Mouse (Mus musculus) cortical plate, adult 2 months (tissue): ENCODE measurements around the gene Mrpl1. TPM values are rescaled to one million over a fixed set of nuclear protein-coding genes. Genes with fewer than 3 reads are reported as not detected.

Source experiments
- H3K27ac ChIP-seq: fragments of 200-500 bp; 2 replicates; pipeline ENCODE4 v1.5.1; 2012; ENCODE audit warnings: low read length, control low read depth, inconsistent platforms; ENCODE audit not compliant: insufficient read depth
- H3K4me1 ChIP-seq: fragments of 200-500 bp; 2 replicates; pipeline ENCODE4 v1.6.1; 2011; ENCODE audit warnings: low read length; ENCODE audit not compliant: control insufficient read depth, insufficient read depth
- H3K4me3 ChIP-seq: fragments of 200-500 bp; 2 replicates; pipeline ENCODE4 v1.5.1; 2011; ENCODE audit warnings: mild to moderate bottlenecking, low read length, control low read depth; ENCODE audit not compliant: insufficient read depth
- CTCF ChIP-seq: fragments of 200-500 bp; IDR thresholded peaks from 2 replicates; pipeline ENCODE4 v1.5.1; 2011; ENCODE audit warnings: mild to moderate bottlenecking, control low read depth, low read length; ENCODE audit not compliant: insufficient read depth; ENCODE audit errors: extremely low read depth
- POLR2A ChIP-seq: fragments of 200-500 bp; IDR thresholded peaks from 2 replicates; pipeline ENCODE4 v1.6.1; 2011; ENCODE audit warnings: mild to moderate bottlenecking, low read length, control low read depth; ENCODE audit not compliant: insufficient read depth; ENCODE audit errors: extremely low read depth
- polyA plus RNA-seq: library from polyadenylated mRNA; depleted of rRNA; stranded (reverse); fragments of >200 nt; gene quantifications from 2 replicates; pipeline ENCODE4 v1.2.3, GENCODE M21; 2012

Mrpl1 gene
- polyA plus RNA-seq, 1 experiment, result 9.1 TPM

DNA sequence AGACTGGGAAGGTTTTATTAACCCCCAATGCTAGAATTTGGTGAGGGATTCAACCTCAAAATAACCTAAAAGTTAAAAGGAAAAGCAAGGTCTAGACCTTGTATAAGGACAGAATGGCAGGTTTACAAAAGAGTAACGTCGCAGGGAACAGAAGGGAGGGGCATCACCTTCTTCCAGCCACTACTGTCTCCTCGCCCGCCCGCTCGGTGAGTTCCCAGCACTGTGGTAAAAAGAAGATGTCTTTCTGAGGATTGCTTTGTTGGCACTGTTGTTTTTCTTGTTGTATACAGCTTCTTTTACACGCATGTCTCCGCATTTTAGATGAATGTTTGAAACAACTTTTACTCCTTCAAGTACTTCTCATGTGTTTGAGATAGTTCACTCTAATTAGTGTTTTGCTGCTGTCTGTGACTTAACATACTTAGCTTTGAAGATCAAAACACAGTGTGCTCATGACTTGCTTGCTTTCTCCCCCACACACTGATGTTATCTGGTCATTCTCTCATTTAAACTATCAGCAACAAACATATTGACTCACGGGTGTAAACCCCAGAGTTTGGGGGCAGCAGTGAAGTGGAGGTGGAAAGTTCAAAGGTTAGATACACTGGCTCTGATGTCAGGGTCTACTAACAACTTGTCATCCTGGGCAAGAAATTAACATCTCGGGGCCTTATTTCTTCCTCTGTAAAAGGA, 7.7 kb upstream of the Mrpl1 start:
- Histone ChIP-seq H3K27ac (no peak overlapping the region), H3K4me1 (no peaks in the 10 kb centered on the region), H3K4me3 (no peak overlapping the region)
- TF ChIP-seq CTCF (no peak), POLR2A (no peak)

DNA sequence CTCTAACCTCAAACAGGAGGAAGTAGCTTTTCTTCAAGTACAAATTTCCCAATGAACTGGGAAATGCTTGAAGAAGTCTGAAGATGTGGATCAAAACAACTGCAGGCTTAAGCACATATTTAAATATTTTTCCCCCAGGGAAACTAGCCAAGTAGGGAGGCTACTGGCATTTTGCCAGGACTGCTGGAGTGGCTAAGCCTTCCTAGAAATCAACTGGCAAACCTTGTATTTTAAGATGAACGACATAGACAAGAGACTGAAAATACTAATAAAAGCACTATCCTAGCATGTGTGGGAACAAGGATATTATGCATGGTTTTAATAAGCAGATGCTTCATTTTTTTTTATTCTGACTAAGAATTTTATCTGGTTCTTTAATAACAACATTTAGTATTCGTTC, 2.4 kb upstream of the Mrpl1 start:
- Histone ChIP-seq H3K27ac (no peak overlapping the region), H3K4me3 (no peak overlapping the region), H3K4me1 (peaks cover 2% of the 10 kb centered on the region)
- TF ChIP-seq POLR2A (no peak), CTCF (no peak)

DNA sequence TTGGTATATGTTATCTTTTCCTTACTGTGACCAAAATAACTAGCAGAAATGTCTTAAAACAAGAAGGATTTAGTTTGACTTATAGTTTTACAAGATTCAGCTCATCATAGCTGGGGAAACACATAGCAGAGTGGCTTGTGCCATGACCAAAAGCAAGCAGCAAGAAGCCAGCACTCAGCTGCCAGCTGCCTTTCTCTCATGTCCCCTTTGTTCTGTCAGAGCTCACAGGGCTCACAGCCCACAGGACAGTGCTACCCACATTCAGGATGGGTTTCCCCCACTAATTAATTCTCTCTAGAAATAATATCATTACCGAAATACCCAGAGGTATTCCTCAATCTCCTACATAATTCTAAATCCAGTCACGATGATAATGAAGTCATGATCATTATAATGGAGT, 1.8 kb upstream of the Mrpl1 start:
- Histone ChIP-seq H3K4me1 (peaks cover 2% of the 10 kb centered on the region), H3K4me3 (no peak overlapping the region), H3K27ac (no peak overlapping the region)
- no peak for TF ChIP-seq POLR2A
- no peak for TF ChIP-seq CTCF

DNA sequence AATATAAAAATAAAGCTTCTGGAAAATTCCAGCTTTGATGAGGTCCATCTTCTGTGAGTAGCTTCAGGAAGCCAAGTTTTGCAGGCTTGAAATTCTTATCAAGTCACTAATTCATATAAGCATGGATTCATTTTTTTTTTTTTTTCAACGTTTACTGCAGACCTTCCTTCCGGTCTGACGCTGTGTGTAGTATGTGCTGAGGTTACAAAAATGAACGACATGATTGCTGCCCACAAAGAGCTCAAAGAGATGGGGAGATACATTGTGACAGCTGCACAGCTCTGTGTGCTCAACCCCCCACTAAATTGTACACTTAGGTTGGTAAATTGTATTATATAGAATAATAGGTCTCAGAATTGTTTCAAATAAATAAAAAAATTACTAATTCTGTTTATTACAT, 750 bp upstream of the Mrpl1 start:
- TF ChIP-seq CTCF, result no peak
- TF ChIP-seq POLR2A, result no peak
- Histone ChIP-seq H3K4me1 (peaks cover 2% of the 10 kb centered on the region), H3K4me3 (no peak overlapping the region), H3K27ac (no peak overlapping the region)

DNA sequence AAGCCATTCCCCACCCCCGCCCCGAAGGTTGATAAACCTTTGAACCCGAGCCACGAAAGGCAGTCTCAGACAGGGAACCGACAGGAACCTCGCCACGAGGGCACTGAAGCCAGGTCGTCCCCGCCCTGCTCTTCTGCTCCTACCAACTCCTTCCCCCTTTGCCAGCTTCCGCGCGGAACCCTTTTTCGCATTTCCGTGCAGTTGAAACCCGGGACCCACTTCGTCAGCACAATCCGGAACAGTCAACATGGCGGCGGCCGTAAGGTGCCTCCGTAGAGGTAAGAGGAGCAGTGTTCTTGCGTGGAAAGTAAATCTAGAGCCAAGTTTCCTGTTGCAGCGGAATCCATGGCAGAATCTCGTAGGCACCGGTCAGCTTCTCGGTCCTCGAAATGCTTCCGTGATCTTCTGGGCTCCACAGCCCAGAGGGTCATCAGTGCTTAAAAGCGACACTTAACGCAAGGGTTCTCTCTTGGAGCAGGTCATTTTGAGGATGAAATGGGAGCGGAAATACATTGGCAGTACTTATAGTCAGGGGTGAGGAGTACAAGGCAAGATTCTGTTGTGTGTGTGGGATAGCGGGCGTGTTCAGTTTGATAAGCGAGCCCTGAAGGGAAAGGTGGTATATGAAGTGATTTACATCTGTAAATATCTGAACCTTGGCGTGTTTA, 757 bp downstream of the Mrpl1 start:
- TF ChIP-seq POLR2A (peak; percentile 94), CTCF (no peak)
- Histone ChIP-seq H3K4me1 (peaks cover 2% of the 10 kb centered on the region), H3K4me3 (peak overlapping the region; percentile 60), H3K27ac (no peak overlapping the region)

DNA sequence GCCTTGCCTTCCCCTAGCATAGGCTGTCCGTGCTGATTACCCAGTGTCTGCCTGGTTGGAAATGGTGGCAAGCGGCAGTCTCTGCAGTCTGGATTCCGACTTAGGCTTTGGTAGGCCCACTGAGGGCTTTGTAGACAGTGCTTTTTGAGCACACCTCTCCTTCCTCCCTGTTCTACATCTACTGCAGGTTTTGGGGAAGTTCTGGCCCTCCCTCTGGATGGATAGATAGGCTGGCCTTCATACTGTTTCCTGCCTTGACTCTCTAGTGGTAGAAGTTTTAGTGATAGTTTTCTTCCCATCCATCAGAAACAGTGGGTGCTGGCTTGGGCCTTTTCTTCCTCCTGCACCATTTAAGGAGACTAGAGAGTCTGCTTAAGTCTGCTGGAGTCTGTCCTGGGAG, 9.4 kb downstream of the Mrpl1 start:
- Histone ChIP-seq H3K27ac (no peak overlapping the region), H3K4me3 (no peak overlapping the region), H3K4me1 (peaks cover 7% of the 10 kb centered on the region; the same call in 1 of the 2 replicates)
- TF ChIP-seq CTCF (no peak), POLR2A (no peak)

DNA sequence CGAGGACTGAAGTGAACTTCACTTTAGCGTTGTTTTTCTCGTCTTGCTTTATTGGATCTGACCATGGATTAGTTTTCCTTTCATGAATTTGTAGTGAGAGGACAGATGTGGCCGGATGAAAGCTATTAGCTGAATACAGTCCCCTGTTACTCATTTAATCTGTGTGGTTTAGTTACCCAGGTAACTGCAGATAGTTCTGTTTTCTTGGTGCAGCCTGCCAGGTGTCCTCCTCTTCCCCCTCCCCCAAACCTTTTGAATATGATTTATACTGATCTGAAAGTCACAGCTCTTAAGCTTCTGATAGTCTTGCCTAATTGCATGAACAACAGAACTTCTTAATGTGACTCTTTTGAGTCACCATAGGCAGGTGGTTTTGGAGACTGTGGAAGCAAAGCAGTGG, 10.2 kb downstream of the Mrpl1 start:
- Histone ChIP-seq H3K27ac (no peak overlapping the region), H3K4me3 (no peak overlapping the region), H3K4me1 (peaks cover 7% of the 10 kb centered on the region; the same call in 1 of the 2 replicates)
- TF ChIP-seq CTCF (no peak), POLR2A (no peak)

DNA sequence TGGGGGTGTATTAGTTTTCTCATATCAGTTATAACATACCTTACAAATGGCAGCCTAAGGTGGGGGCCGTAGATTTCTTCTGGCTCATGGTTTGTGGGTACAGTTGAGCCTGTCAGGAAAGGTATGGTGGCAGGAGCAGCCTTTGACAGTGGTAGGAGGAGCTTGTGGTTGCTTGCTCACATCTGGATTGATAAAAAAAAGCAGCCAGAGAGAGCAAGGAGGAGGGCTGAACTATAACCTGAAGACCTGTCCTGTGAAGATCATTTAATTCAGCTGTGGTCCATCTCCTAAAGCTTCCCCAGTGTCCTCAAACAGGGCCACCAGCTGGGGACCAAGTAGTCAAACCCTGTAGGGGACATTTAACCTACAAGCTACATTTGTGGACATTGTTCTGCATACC, 12.0 kb downstream of the Mrpl1 start:
- H3K4me3 ChIP-seq, result no peak overlapping the region
- no peak overlapping the region for H3K27ac ChIP-seq
- TF ChIP-seq POLR2A (no peak), CTCF (no peak)
- peaks cover 7% of the 10 kb centered on the region; the same call in 1 of the 2 replicates for H3K4me1 ChIP-seq

DNA sequence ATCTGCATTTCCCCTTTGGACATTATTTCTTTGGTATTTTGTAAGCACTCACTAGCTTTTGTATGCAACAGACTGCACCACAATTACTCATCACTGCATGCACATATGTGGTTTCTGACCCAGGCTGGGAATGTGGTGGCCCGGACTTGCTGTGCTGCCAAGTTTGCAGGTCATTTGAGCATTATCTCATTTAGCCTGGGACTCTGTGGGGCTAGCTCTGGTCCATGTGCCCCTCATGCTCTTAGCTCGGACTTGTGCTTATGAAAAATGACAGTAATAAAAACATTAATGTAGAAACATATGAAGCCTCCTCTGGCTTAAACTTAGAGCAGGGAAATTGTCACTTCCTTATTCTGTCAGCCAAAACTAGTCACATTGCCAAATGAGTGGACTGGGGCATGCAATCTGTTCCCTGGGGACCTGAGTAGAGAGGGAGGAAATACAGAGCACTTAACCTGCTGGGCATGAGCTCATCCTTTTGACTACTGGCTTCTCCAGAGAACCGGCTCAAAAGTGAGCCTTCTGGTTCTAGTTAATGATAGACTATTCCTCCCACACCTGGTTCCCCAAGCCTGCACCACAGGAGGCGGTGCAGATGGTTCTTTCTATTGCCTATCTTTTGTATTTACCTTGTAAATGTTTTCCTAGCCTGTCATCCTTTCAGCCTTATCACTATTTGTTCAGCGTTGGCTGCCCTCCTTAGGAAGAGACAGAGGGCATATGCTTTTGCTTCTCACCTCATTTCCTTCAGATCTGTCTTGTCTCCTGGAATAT, 12.7 kb downstream of the Mrpl1 start:
- peaks cover 7% of the 10 kb centered on the region; the same call in 1 of the 2 replicates for H3K4me1 ChIP-seq
- H3K27ac ChIP-seq, result no peak overlapping the region
- TF ChIP-seq CTCF, result no peak
- no peak for TF ChIP-seq POLR2A
- no peak overlapping the region for H3K4me3 ChIP-seq

DNA sequence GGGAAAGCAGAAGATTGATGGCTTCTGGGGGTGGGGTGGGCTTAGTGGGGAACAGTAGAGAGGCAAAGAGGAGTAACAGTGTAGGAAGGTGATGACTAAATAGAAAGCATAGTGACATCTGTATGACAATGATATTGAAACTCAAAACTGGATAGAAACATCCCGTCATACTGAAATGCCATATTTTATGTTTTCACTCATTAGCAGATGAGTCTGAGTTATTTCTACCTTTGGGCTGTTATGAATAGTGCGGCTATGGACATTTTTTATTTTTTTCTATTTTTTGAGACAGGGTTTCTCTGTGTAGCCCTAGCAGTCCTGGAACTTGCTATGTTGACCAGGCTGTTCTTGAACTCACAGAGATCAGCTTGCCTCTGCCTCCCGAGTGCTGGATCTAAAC, 13.7 kb downstream of the Mrpl1 start:
- TF ChIP-seq POLR2A (no peak), CTCF (no peak)
- Histone ChIP-seq H3K4me1 (peaks cover 7% of the 10 kb centered on the region; the same call in 1 of the 2 replicates), H3K27ac (no peak overlapping the region), H3K4me3 (no peak overlapping the region)
